Mouse (Mus musculus): Measurements from ENCODE around the gene Vbp1. TPM values are rescaled to one million over a fixed set of nuclear protein-coding genes. Genes with fewer than 3 reads are reported as not detected.

Vbp1 gene
- 10 to 100 TPM; 69.2 to 76.2 TPM for total RNA-seq (2021)
- long read RNA-seq, experiment 1, transcript Vbp1-201 (6 exons, 1,595 nt) = major isoform, 71 of 79 reads
- long read RNA-seq, experiment 1, partial matches to known transcripts = 1 of 79 reads
- long read RNA-seq, experiment 1, other reads (novel, unspliced or antisense) = 7 of 79 reads
- long read RNA-seq, experiment 2, transcript Vbp1-201 (6 exons, 1,595 nt) = major isoform, 106 of 118 reads
- long read RNA-seq, experiment 2, partial matches to known transcripts = 0 of 118 reads
- long read RNA-seq, experiment 2, other reads (novel, unspliced or antisense) = 12 of 118 reads

DNA sequence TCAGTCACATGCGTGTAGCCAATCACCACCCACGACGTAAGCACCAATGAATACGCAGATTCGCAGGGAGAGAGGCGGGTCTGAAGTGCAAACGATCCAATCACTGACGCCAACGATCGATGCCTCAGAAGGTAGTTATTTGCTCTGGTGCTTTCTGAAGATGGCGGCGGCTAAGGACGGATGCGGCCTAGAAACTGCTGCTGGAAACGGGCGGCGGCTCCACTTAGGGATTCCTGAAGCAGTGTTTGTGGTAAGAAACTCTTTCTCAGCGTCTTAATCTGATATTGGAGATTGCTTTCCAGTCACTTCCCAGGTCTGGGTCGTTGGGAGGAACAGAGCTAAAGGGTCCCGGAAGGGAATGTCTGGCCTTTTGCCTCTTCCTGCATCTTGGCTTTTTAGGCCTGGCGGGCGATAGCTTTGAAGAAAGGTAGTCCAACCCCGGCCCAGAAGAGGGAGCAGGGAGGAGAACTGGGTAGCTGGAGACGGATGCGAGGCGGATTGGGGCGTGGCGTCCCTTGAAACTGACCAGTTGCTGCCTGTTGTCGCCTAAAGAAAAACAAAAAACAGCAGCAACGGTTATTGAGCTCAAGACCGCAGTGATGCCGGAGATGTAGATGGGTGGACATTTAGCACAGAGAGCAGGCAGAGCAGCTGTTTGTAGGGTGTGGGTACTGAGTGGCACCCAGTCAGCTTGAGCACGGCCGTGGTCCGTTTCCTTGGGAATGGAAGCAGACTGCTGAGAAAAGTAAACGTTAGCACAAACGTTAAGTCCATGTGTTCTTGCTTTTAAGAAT lies at the start of gene Vbp1:
Gene Vbp1 (plus strand): TSS at position 121 of the 794 bp plus-strand sequence.
- Histone ChIP-seq H3K27ac (peak within 1 kb of the TSS; percentile 89), H3K4me3 (peak within 1 kb of the TSS; percentile 68)
- no peak for TF ChIP-seq CTCF (conservative IDR thresholded peaks at IDR 0.05)
- DNase-seq (ENCODE audit: low spot score in 2 of 2) = peak; percentile 76 to 91

DNA sequence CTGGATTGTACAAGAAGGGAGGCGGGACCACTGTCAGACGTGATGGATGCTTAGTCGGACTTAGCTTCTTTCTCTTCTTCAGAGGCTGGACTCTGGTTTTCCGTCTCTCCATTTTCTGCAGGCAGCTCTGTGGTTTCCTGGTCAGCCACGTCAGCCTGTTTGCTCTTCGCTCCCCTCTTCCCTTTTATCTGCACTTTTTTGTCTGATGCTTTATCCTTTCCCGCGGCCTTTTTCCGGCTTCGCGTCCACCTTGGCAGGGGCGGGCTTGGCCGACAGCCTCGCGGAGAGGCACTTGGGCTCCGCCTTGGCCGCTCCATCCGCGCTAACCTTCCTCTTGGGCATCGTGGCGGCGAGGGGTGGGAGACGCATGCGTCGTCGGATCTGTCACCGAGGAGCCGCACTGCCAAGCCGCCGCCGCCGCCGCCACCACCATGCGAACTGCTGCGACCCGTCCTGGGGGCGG lies 38.9 kb upstream of the Vbp1 start:
- peak overlapping the region; percentile 72; the same call in 1 of the 2 replicates for H3K27ac ChIP-seq
- H3K4me3 ChIP-seq = peak overlapping the region; percentile 55
- DNase-seq (ENCODE audit: low spot score in 2 of 2) = peak; percentile 39 to 51

DNA sequence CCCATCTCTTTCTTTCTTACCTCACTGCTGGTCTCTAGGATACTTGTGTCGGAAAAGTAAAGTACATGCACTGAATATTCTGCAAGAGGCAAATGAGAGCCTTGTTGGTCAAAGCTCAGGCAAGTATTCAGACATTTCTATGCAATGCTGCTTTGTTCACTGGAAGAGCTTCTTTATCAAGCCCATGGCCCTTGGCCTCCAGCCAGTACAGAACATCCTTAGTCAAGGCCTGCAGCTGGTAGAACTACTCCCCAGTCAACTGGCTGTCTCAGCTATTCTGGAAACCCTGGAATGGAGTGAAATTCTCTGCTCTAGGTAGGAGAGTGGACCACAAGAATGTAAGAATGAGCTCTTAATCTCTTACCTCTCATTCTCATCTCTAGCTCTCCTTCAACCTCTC lies 24.2 kb upstream of the Vbp1 start:
- Histone ChIP-seq H3K4me3 (no peak overlapping the region), H3K27ac (no peak overlapping the region)
- no peak for TF ChIP-seq CTCF (conservative IDR thresholded peaks at IDR 0.05)
- DNase-seq (ENCODE audit: low spot score in 2 of 2) = no peak

DNA sequence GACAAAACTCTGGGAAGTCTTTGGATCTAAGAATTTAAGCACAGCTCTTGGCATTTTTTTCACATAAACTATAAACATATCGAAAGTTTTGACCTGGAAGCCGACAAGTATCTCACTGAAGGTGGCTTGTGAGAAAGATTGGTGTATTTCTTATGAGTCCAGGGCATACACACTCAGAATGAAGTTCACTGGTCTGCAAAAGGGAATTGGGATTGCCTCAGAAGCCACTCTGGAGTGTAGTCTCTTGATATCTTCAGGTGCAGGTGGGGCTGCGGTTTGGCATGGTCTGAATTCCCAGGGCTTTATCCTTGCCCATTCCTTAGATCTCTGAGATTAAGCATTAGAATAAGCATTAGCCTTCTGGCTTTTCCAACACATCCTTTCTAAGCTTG lies 316 bp upstream of the Vbp1 start:
- no peak for TF ChIP-seq CTCF (conservative IDR thresholded peaks at IDR 0.05)
- Histone ChIP-seq H3K4me3 (no peak overlapping the region; the same call in 1 of the 2 replicates), H3K27ac (0 out of 2 replicates have a peak overlapping the region, but pooled peaks have one; percentile 53)
- DNase-seq (ENCODE audit: low spot score in 2 of 2) = no peak

DNA sequence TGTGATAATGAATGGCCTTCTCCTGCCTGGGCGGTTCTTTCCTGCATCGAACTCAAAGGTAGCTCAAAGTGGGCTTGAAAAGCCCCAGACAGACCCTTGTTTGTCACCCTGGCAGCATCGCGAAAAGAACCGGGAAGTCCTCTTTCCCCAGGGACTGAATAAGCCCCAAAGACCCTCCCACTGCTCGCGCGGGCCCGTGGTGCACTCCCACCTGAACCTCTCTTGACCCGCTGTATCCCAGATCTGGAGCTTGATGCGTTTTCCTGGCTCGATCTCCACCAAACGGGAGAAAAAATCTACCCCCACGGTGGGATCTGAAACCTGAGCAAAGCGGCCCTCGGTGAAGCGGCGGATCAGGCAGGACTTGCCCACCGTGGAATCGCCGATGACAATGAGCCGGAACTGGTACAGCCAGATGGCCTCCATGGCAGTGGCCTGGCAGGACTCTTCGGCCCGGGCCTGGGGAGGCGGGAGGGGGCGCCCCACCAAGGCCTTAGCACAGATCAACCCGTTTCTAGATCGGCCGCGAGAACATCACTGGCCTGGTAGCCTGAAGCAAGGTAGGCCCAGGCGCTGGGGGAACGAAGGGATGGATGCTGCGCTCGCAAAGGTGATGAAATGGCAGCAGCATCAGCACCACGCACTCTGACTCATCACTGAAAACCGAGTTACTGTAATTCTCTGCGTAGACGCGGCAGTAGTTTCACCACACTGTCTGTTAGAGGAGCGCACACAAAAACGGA lies 63.7 kb downstream of the Vbp1 start, which contains the start of gene Rab39b:
Gene Rab39b (minus strand): TSS at position 650 of the 743 bp plus-strand sequence.
- Histone ChIP-seq H3K4me3 (peak within 1 kb of the TSS; percentile 69), H3K27ac (peak within 1 kb of the TSS; percentile 95)
- peak; percentile 55 to 60 for DNase-seq (ENCODE audit: low spot score in 2 of 2)
- no peak for TF ChIP-seq CTCF (conservative IDR thresholded peaks at IDR 0.05)

DNA sequence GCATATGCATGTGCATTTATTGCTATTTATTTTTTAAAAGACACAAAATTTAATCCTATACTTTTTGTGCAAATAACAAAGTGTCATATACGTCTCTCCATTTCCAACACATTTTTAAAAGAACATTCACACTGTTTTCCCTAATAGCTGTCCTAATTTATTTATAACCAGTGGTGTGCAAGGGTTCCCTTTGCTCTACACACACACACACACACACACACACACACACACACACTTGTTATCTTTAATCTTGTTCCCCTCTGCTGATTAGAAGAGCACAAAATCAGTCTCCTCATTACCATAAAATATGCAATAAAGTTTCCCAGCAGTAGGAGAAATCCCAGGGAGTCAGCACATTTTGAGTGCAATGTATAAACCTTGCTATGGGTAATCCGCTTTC lies 64.4 kb downstream of the Vbp1 start:
- Histone ChIP-seq H3K4me3 (no peak overlapping the region), H3K27ac (no peak overlapping the region)
- no peak for DNase-seq (ENCODE audit: low spot score in 2 of 2)
- no peak for TF ChIP-seq CTCF (conservative IDR thresholded peaks at IDR 0.05)

Other genes starting within 250 kb of the Vbp1 start
- 10 to 100 TPM; 39.2 to 50.7 TPM for gene Fundc2, start 131.9 kb upstream of the Vbp1 start, total RNA-seq (2021)
- gene F8, start 131.7 kb upstream of the Vbp1 start, total RNA-seq (2021) = 1 to 10 TPM; 1.9 to 2.0 TPM
- gene Cmc4, start 97.7 kb upstream of the Vbp1 start, total RNA-seq (2021) = 10 to 100 TPM in 1 of 2 experiments, 1 to 10 TPM in 1; 8.8 to 16.5 TPM
- 1 to 10 TPM; 9.7 to 9.9 TPM for gene Mtcp1, start 97.7 kb upstream of the Vbp1 start, total RNA-seq (2021)
- gene Brcc3, start 97.7 kb upstream of the Vbp1 start, total RNA-seq (2021) = 10 to 100 TPM; 33.7 to 37.9 TPM
- gene Rab39b, start 63.9 kb downstream of the Vbp1 start, total RNA-seq (2021) = 10 to 100 TPM; 37.5 to 42.0 TPM